Mouse (Mus musculus): ENCODE measurements around the gene Elf1. TPM values are rescaled to one million over a fixed set of nuclear protein-coding genes. Genes with fewer than 3 reads are reported as not detected.
"Not testable (repeated sequence)": the region's sequence is repeated elsewhere in the genome, so short reads cannot be mapped to it uniquely, and the experiment has no call there.

Elf1 gene
- polyA plus RNA-seq, 1 experiment from 2014 or later, result 3.9 TPM

DNA sequence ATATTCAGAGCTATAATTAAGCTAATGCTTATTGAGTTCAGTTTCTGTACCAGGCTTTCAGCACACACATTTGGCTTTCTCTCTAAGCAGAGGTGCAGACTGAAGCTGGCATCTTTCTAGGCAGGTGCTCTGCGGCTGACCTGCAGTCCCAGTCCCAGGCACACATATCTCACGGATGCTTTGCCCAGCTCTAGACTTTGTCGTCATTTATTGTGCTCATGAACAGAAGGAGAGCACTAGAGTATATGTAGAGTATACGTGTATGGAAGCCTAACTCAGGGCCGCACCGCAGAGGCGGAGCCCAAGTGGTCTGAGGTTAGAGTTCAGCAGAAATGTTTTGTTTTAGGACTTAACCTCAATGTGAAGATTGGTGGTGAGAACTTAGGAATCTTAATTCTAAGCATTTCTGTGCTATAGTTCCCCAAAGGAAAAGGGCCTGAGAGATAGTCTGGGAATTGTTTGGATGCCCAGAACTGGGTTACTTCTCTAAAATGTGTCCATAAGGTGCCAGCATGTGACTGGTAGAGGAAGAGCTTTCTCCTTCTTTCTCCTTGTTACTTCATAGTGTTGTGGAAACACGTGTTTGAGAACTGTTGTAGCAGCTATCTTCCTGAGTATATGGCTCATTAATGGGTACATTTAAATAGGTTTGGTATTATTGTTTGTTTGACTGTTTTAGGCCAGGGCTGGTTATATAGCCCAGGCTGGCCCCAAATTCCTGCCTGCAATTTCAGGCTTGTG is 51.2 kb downstream of the Elf1 start:
- Histone ChIP-seq H3K4me1 (no peaks in the 10 kb centered on the region), H3K27ac (replicated peaks) (no peak overlapping the region), H3K4me3 (no peak overlapping the region), H3K9me3 (replicated peaks) (no peaks in the 10 kb centered on the region), H3K27me3 (ENCODE audit: low read depth, poor library complexity, severe bottlenecking) (no peaks in the 10 kb centered on the region), H3K36me3 (no peaks in the 10 kb centered on the region)
- 89% methylated on average over 8 of the region's 8 CpGs for WGBS
- no peak for DNase-seq (ENCODE audit: low spot score)

DNA sequence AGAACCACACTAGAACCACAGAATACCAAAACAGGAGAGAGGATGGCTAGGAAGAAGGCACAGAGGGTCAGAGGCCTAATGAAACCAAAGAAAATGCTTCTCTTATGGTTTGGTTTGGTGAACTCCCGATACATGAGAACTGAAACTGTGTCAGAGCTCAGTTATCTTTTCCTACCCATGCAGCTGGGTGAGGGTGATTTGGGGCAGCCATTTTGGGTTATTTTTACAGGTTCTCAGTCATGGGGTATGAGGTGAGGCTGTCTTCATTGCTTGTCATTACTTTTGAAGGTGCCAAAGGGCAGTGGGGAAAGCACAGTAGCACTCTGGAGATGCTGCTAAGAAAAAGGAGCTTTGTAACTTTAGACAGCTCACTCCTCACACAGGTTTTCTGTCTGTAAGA is 52.4 kb downstream of the Elf1 start:
- no peaks in the 10 kb centered on the region for H3K4me1 ChIP-seq
- H3K36me3 ChIP-seq, result no peaks in the 10 kb centered on the region
- H3K27me3 ChIP-seq (ENCODE audit: low read depth, poor library complexity, severe bottlenecking), result no peaks in the 10 kb centered on the region
- no peaks in the 10 kb centered on the region for H3K9me3 ChIP-seq (replicated peaks)
- DNase-seq (ENCODE audit: low spot score), result no peak
- no peak overlapping the region for H3K27ac ChIP-seq (replicated peaks)
- 88% methylated on average over 1 of the region's 1 CpGs for WGBS
- no peak overlapping the region for H3K4me3 ChIP-seq

DNA sequence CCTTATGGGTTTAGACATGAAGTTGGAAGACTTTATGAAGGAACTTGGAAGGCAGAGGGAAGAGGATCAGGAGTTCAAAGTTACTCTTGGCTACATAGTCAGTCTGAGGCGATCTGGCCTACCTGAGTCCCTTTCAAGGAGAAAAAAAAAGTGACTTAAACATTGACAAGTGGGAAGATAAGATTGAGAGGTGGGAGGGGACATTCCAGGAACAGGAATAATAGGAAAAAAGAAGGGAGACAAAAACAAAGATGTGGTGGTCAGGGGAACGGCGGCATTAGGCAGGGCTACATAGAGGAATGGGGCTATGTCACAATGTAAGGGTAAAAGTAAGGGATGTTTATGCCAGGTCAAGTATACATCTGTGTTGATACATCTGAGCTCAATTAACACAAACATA is 53.2 kb downstream of the Elf1 start:
- DNase-seq (ENCODE audit: low spot score), result no peak
- Histone ChIP-seq H3K9me3 (replicated peaks) (no peaks in the 10 kb centered on the region), H3K4me3 (no peak overlapping the region), H3K36me3 (no peaks in the 10 kb centered on the region), H3K27ac (replicated peaks) (no peak overlapping the region), H3K27me3 (ENCODE audit: low read depth, poor library complexity, severe bottlenecking) (no peaks in the 10 kb centered on the region), H3K4me1 (no peaks in the 10 kb centered on the region)
- WGBS, result 91% methylated on average over 3 of the region's 3 CpGs

DNA sequence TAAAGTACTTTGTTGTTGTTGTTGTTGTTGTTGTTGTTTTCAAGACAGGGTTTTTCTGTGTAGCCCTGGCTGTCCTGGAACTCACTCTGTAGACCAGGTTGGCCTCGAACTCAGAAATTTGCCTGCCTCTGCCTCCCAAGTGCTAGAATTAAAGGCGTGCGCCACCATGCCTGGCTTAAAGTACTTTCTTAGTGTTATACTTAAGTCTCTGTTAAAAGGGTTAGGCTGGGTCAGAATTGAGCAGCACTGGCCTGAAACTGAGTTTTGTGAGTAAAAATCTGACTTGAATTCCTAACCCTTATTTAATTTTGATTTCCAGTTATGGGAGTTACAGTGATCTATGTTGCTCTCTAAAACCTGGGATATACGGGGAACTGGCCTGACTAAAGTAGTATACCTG is 53.7 kb downstream of the Elf1 start:
- H3K4me3 ChIP-seq; H3K4me1 ChIP-seq; DNase-seq (ENCODE audit: low spot score); H3K27ac ChIP-seq (replicated peaks); H3K27me3 ChIP-seq (ENCODE audit: low read depth, poor library complexity, severe bottlenecking); H3K9me3 ChIP-seq (replicated peaks); H3K36me3 ChIP-seq: not testable (repeated sequence)
- 95% methylated on average over 4 of the region's 4 CpGs for WGBS

DNA sequence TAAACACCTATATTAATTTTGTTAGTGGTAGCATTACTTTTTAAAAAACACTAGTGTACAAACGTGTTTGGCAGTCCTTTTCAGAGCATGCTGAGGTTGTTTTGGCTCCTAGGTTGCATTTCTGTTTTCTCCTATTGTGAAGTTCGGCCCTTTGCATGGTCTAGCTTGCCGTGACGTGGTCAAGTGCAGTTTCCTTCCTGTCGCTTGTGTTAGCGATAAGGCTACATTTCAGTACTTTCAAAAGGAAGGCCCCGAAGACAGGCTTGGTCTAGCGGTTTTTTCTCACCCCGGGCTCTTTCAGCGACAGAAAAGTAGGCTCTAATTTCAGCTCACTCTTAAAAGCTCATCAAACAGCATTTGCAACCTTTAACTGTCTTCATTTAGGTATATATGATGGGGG is 54.3 kb downstream of the Elf1 start:
- DNase-seq (ENCODE audit: low spot score), result no peak
- no peak overlapping the region for H3K4me3 ChIP-seq

DNA sequence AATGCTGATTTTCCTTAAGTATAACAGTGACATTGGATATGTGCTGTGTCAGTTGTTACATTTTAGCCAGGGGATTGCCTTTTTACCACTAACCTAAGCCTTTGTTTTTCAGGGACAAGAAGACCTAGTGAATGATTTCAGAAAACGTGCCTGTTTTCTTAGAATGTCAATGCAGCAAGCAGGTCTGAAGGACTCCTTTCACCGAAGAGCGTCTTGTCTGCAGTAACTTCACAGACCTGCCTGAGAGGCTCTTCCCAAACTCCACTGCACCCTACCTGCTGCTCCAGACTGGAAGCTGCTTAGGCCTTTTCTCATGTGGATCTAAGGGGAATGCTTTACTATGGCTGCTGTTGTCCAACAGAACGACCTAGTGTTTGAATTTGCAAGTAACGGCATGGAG is 55.0 kb downstream of the Elf1 start:
- H3K4me3 ChIP-seq, result no peak overlapping the region
- H3K27ac ChIP-seq (replicated peaks), result no peak overlapping the region
- no peak for DNase-seq (ENCODE audit: low spot score)
- H3K27me3 ChIP-seq (ENCODE audit: low read depth, poor library complexity, severe bottlenecking), result no peaks in the 10 kb centered on the region
- no peaks in the 10 kb centered on the region for H3K9me3 ChIP-seq (replicated peaks)
- WGBS, result 83% methylated on average over 5 of the region's 5 CpGs
- H3K36me3 ChIP-seq, result no peaks in the 10 kb centered on the region
- H3K4me1 ChIP-seq, result no peaks in the 10 kb centered on the region

More for the DNA sequence above, 54.3 kb downstream of the Elf1 start:
- no peaks in the 10 kb centered on the region for H3K27me3 ChIP-seq (ENCODE audit: low read depth, poor library complexity, severe bottlenecking)
- H3K9me3 ChIP-seq (replicated peaks), result no peaks in the 10 kb centered on the region
- H3K4me1 ChIP-seq, result no peaks in the 10 kb centered on the region
- WGBS, result 82% methylated on average over 10 of the region's 10 CpGs
- H3K27ac ChIP-seq (replicated peaks), result no peak overlapping the region
- no peaks in the 10 kb centered on the region for H3K36me3 ChIP-seq

DNA sequence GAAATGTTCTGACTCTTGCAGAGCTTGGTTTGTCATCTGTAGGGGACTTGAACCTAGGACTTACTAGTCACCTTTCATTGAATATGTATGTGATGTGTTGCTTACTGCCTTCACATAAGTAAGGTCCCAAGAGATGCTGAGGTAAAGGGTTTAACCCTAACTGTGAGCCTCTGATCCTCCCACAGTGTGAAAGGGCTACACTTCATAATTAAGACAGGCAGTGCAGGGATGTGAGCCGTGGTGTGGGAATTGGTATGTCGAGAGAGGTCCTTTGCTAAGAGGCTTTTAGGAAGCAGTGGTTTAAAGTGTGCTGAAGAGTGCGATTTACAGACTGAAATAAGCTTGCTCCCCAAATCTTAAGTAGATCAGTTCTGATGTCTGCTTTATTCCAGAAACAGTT is 55.8 kb downstream of the Elf1 start:
- Histone ChIP-seq H3K36me3 (no peaks in the 10 kb centered on the region), H3K4me3 (no peak overlapping the region), H3K4me1 (no peaks in the 10 kb centered on the region), H3K27me3 (ENCODE audit: low read depth, poor library complexity, severe bottlenecking) (no peaks in the 10 kb centered on the region), H3K9me3 (replicated peaks) (no peaks in the 10 kb centered on the region), H3K27ac (replicated peaks) (no peak overlapping the region)
- DNase-seq (ENCODE audit: low spot score), result no peak
- WGBS, result 81% methylated on average over 3 of the region's 3 CpGs

DNA sequence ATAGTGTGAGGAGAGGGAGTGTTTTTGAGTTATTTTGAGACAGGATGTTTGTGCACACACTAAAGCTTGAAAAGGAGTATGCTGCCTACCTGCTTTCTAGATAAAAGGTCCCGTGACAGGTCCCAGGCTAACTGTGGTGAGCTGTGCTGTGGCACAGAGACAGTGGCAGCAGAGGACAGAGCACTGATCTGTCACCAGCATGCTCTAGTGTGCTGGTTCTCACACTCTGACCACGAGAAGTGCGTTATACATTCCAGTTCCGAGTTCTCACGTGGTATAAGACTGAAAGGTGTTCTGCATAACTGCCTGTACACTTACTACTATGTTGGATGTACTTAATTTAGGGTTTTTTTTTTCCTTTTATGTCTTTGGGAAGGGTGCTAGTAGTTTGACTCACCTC is 56.5 kb downstream of the Elf1 start:
- Histone ChIP-seq H3K36me3 (no peaks in the 10 kb centered on the region), H3K9me3 (replicated peaks) (no peaks in the 10 kb centered on the region), H3K27ac (replicated peaks) (no peak overlapping the region), H3K4me3 (no peak overlapping the region), H3K4me1 (no peaks in the 10 kb centered on the region), H3K27me3 (ENCODE audit: low read depth, poor library complexity, severe bottlenecking) (no peaks in the 10 kb centered on the region)
- 90% methylated on average over 5 of the region's 5 CpGs for WGBS
- no peak for DNase-seq (ENCODE audit: low spot score)

DNA sequence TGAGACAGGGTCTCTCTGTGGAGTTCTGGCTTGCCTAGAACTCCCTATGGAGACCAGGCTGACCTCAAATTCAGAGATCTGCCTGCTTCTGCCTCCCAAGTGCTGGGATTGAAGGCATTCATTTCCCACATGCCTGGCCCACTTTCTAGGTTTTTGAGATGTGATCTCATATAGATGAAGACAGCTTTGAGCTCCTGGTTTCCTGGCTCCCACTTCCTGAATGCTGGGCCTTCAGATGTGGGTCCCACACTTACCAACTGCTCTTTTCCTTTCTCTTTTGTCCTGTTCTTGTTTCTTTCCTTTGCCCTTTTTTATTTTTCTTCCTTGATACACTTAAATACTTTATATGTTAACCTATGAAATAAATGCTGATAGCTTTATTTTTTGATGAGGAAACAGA is 56.9 kb downstream of the Elf1 start:
- H3K4me1 ChIP-seq, result no peaks in the 10 kb centered on the region
- no peaks in the 10 kb centered on the region for H3K36me3 ChIP-seq
- no peaks in the 10 kb centered on the region for H3K27me3 ChIP-seq (ENCODE audit: low read depth, poor library complexity, severe bottlenecking)
- no peak for DNase-seq (ENCODE audit: low spot score)
- H3K27ac ChIP-seq (replicated peaks), result no peak overlapping the region
- no peaks in the 10 kb centered on the region for H3K9me3 ChIP-seq (replicated peaks)
- no peak overlapping the region for H3K4me3 ChIP-seq

DNA sequence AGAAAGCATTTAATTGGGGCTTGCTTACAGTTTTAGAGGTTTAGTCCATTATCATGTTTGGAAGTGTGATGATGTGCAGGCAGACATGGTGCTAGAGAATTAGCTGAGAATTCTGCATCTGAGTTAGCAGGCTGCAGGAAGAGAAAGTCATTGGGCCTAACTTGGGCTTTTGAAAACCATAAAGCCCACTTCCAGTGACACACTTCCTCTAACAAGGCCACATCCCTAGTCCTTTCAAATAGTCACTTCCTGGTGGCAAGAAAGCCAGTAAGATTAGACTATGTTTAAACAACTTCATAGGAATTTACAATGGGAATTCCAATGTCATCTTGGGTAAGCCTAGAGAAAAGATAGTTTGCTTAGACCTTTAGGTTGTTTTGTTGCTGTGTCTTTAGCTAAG is 60.6 kb downstream of the Elf1 start:
- no peak for DNase-seq (ENCODE audit: low spot score)
- H3K27me3 ChIP-seq (ENCODE audit: low read depth, poor library complexity, severe bottlenecking), result no peaks in the 10 kb centered on the region
- no peak overlapping the region for H3K4me3 ChIP-seq
- H3K36me3 ChIP-seq, result no peaks in the 10 kb centered on the region
- no peaks in the 10 kb centered on the region for H3K9me3 ChIP-seq (replicated peaks)
- no peaks in the 10 kb centered on the region for H3K4me1 ChIP-seq
- H3K27ac ChIP-seq (replicated peaks), result no peak overlapping the region

DNA sequence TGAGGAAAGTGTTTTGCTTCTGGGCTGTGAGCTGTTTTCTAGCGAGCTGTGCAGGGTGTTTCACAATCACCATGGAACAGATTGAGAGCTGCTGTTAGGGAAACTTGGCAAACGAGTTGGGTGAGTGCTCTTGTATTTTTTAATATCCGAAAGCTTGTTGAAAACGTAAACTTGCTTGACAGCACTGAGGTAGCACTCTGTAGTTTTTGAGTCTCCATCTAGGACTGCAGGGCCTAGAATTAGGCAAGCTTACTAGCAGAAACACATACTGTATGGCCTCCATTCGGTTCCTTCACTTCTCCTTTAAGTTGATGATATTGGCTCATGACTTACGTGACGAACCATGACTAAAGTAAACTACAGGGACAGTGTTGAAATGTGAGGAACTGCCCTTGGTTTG is 68.3 kb downstream of the Elf1 start:
- Histone ChIP-seq H3K4me3 (no peak overlapping the region), H3K9me3 (replicated peaks) (no peaks in the 10 kb centered on the region), H3K36me3 (no peaks in the 10 kb centered on the region), H3K4me1 (no peaks in the 10 kb centered on the region), H3K27me3 (ENCODE audit: low read depth, poor library complexity, severe bottlenecking) (no peaks in the 10 kb centered on the region), H3K27ac (replicated peaks) (no peak overlapping the region)
- DNase-seq (ENCODE audit: low spot score), result no peak
- 90% methylated on average over 7 of the region's 7 CpGs for WGBS

DNA sequence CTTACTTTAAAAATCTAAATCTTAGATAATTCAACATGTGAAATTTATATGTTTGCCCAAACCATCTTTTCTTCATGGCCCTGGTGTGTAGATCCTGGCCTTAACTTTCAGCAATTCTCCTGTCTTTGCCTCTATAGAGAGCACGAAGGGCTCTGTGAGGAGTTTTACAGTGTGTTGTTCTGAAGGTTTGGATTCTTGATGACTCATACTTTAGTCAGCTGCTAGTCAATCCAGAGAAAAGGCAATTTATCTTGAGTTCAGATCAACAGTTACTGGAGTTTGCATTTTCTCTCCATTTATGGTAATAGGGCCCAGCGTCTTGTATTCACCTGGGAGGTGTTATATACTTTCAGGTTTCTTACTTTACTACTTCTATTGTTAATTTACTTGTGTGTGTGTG is 70.9 kb downstream of the Elf1 start:
- no peak for DNase-seq (ENCODE audit: low spot score)

DNA sequence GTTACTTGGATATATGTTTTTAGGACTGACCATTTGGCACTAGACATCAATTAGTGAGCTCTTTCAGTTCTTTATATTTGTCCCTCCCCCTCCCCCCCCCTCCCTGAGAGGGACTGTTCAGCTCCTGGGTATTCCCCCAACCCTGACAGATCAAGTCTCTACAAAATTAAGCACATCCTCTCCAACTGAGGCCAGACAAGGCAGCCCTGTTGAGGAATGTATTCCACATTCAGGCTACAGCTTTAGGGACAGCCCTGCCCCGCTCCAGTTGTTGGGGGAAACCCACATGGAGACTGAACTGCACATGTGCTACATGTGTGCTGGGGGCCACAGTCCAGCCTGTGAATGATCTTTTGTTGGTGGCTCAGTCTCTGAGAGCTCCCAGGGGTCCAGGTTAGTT is 71.9 kb downstream of the Elf1 start:
- Histone ChIP-seq H3K27ac (replicated peaks) (no peak overlapping the region), H3K27me3 (ENCODE audit: low read depth, poor library complexity, severe bottlenecking) (no peaks in the 10 kb centered on the region), H3K9me3 (replicated peaks) (no peaks in the 10 kb centered on the region), H3K4me1 (no peaks in the 10 kb centered on the region), H3K36me3 (no peaks in the 10 kb centered on the region), H3K4me3 (no peak overlapping the region)
- DNase-seq (ENCODE audit: low spot score), result no peak
- WGBS, result 83% methylated on average over 1 of the region's 1 CpGs

More for the DNA sequence above, 70.9 kb downstream of the Elf1 start:
- Histone ChIP-seq H3K27ac (replicated peaks) (no peak overlapping the region), H3K4me1 (no peaks in the 10 kb centered on the region), H3K36me3 (no peaks in the 10 kb centered on the region), H3K4me3 (no peak overlapping the region), H3K27me3 (ENCODE audit: low read depth, poor library complexity, severe bottlenecking) (no peaks in the 10 kb centered on the region), H3K9me3 (replicated peaks) (no peaks in the 10 kb centered on the region)
- WGBS, result 89% methylated on average over 2 of the region's 2 CpGs

DNA sequence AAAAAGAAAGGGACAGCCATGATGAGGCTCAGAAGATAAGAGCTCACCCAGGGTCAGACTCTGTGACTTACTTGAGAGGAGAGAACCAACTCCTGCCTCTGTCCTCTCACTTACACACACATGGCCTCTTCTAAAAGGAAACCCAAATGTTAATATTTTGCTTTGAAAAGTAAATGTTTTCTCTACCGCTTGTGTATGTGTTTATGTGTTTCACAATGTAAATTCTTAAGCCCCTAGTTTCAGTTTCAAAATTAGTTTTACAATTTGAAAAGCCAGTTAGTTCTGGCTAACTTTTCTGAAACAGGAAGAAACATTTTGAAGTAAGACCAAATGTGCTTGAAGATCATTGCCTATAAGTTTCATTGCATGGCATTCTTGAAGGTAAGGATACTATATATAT is 76.8 kb downstream of the Elf1 start:
- H3K27me3 ChIP-seq (ENCODE audit: low read depth, poor library complexity, severe bottlenecking), result no peaks in the 10 kb centered on the region
- no peak for DNase-seq (ENCODE audit: low spot score)
- H3K27ac ChIP-seq (replicated peaks), result no peak overlapping the region
- no peak overlapping the region for H3K4me3 ChIP-seq
- H3K9me3 ChIP-seq (replicated peaks), result no peaks in the 10 kb centered on the region
- no peaks in the 10 kb centered on the region for H3K4me1 ChIP-seq
- peaks cover 7% of the 10 kb centered on the region; the same call in 1 of the 2 replicates for H3K36me3 ChIP-seq
- WGBS, result 91% methylated on average over 1 of the region's 1 CpGs

All from midbrain, embryonic 10.5 days (tissue).